Mouse (Mus musculus) gastrocnemius, postnatal 4 days (tissue): ENCODE measurements around the gene Hectd1. TPM values are rescaled to one million over a fixed set of nuclear protein-coding genes. Genes with fewer than 3 reads are reported as not detected.

ENCODE experiments used
- DNase-seq, 2 experiments: peaks; one replicate each; pipeline ENCODE4 v3.0.0; 2021 to 2022; ENCODE audit warnings: low spot score in 2 of 2, mixed read lengths in 2 of 2
- total RNA-seq, 2 experiments: library from RNA; stranded (reverse); gene quantifications; 2 replicates each; pipeline ENCODE4 v1.2.3; 2021

Gene Hectd1
- total RNA-seq, 2 experiments from 2014 or later = 91.2 to 104 TPM

DNA sequence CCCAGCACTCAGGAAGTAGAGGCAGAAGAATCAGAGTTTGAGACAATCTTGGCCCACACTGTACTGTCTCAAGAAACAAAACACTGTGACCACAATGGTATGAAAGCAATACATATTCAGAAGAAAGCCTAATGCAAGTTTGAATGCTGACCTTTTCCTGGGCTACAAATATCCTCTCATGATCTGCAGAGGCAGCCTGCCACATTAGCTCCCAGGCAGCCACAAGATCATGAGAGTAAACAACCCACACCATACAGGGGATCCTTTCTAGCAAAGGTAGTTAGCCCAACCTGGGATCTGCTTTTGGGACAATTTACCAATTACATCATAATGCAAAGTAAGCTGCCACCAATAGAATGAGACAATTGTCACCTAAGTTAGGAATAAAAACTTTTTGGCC, 18.8 kb downstream of the Hectd1 start:
- DNase-seq = no peak

DNA sequence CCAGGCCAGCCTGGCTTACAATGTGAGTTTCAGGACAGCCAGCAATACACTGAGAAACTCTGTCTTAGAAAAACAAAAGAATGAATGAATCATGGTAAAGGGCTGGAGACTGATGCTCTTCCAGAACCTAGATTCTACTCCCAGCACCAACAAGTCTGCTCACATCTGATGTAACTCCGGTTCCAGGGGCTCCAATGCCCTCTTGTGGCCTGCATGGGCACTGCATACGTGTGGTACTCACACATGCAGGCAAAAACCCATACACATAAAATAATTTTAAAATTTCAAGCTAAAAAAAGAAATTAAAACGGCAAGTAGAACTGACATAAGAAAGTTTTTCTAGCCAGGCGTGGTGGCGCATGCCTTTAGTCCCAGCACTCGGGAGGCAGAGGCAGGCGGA, 44.5 kb downstream of the Hectd1 start:
- no peak for DNase-seq

DNA sequence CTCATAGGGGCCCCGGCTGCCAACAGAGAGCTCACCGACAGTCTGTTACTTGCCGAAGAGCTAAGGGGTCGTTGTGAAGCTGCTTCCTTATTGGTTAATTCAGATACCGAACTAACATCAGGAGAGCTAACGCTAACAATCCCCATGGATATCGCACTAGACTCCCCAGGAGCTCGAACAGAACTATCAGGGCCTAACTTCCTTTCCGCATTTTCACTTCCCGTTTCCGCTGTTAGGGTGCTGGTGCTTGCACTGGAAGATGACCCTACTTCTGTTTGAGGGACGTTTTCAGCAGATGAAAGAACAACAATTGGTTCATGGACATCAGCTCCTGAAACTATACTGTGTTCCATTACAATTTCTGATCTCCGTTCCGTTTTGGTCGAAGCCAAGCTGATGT, 60.6 kb downstream of the Hectd1 start:
- DNase-seq = no peak

DNA sequence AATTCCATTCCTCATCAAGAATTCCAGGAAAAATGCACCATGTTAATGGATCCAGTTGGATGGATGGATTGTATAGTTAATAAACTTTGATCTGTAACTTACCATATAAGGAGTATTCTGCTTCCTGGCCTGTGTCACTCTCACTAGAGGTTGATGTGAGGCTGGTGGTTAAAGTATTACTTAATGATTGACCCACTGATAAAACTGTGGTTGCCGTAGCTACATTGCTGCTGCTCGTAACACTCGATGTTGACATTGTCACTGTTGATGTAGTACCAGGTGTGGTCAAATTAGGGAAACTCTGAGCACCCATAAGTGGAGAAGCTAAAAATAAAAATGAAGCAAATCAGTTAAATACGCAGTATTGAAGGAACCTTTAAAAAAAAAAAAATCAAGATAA, 61.9 kb downstream of the Hectd1 start:
- no peak for DNase-seq

DNA sequence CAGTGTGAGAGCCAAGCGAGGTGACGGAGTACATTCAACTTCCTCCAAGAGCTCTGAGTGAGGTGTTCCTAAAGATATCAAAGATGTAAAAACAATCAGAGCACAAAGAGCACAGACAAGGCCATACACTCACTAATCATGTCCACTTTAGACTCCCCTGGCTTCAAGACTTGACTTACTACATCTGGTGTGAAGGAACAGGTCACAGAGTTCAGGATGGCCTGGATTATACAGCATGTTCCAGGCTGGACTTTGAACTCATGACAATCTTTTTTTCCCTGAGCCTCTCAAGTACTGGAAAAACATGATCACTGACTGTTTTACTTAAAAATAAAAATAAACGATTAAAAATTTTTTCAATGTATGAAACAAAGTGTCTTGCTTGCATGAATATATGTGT, 70.0 kb downstream of the Hectd1 start:
- no peak for DNase-seq

DNA sequence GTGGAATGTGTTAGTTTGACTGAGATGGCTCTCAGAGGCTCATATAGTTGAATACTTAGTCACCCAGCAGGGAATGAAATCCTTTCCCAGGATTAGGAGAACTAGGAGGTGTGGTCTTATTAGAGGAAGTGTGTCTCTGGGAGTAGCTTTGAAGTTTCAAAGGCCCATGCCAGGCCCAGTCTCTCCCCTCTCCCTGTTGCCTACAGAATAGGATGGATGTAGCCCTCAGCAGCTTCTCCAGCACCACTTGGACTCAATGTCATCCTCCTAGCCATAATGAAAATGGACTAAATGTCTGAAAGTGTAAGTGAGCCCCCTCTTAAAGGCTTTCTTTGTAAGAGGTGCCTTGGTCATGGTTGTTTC, 72.8 kb downstream of the Hectd1 start:
- DNase-seq = no peak

DNA sequence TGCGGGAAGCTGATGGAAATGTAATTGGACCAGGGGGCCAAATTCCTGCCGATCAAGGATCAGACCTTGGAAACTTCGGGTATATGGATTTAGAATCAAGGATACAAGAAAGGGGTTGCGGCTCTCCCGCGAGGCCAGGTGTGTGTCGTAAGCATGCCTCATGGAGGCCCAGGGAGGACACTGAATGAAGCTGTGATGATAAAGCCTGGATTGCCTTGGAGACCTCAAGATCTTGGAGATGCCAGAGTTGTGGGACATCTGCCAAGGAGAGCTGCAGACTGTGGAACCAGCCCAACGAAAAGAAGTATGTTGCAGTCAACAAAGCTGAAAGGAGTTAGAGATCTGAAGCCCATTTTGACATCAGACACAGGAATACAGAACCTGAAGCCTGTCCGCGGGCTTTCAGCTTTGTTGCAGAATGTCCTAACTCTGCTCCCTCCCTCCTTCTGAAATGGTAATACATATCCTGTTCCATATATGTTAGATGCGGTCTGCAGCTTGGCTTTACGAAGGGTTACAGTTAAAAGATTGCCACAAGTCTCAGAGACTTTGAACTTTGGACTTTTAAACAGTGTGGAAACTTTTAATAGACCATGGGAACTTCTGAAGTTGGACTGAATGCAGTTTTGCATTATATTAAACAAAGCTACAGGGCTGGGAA, 73.3 kb downstream of the Hectd1 start:
- DNase-seq = no peak

DNA sequence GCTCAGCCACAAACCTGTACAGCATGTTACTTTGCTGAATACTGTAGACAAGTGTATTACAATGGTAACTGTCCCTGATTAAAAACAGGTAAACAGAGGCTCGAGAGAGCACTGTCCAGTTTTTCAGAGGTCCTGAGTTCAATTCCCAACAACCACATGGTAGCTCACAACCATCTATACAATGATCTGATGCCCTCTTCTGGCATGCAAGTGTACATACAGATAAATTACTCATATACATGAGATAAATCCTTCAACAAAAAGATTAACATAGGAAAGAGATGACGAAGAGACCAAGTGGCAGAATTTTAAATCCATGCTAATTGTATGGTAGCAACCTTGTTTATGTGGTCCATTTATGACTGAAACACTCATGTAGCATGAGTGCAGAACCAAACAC, 82.0 kb downstream of the Hectd1 start:
- DNase-seq = no peak

DNA sequence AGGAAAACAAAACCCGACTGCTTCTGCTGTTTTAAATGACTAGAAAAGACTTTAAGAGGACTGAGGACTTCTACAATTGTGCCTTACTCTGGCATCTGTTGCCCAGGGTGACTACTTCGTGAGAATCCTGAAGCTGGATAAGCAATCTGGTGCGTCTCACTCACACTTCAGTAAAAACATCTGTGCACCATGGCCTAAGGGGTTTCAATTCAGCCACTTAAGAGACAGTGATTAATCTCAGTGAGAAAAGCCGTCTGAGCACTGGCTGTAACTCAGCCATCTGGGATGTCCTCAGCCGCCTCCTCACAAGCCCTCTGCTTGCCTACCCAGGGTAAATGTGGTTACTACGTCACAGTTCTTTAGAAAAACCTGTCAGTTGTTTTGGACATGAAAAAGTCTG, 84.4 kb downstream of the Hectd1 start:
- no peak for DNase-seq

DNA sequence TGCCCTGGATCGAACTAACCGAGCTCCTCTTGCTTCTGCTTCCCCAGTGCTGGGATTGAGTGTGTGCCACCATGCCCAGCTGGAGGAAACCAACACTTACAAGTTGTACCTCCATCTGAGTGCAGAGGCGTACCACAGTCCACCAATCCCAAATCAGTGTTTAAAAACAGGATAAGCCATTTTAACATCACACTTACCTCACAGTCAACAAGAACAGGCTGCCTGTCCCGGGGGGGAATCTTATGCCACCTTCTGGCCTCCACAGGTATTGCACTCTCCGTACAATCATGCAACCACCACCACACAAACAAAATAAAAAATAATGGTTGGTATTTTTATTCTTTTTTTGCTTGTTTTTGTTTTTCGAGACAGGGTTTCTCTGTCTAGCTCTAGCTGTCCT, 87.6 kb downstream of the Hectd1 start:
- peak in 1 of 2 experiments; percentile 41 for DNase-seq

DNA sequence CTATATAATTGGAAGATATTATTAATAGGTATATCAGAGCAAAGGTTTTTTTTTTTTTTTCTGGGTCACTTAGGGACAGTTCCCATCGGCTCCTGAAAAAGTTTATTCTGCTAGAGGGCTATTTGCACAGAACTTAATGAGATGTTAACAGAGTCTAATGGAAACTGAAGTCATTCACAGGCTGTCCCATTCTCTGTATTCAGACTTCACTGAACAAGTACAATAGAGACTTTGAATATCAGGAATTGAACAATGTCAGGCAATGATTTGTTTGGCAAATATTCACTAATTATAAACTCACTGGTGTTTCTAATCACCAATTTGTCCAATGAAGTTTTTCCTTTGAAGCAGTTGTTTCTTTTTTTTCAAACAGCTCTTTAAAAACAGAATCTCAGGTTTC, 92.5 kb downstream of the Hectd1 start:
- no peak for DNase-seq

DNA sequence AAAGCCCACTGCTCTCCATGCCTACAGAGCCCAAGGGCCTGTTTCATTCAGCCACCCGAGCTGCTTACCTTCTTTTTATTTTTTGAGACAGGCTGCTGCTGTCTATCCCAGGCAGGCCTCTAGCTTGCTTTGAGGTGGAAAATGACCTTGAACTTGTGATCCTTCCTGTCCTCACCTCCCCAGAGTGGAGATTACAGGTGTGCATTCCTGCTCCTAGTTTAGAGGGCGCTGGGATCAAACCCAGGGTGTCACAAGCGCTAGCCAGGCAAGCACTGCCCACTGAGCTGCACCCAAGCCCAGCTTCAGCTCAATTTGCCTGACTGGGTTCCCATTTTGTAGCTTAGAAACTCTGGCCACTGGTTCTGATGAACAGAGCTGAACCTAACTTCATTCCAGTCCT, 93.0 kb downstream of the Hectd1 start:
- no peak for DNase-seq

DNA sequence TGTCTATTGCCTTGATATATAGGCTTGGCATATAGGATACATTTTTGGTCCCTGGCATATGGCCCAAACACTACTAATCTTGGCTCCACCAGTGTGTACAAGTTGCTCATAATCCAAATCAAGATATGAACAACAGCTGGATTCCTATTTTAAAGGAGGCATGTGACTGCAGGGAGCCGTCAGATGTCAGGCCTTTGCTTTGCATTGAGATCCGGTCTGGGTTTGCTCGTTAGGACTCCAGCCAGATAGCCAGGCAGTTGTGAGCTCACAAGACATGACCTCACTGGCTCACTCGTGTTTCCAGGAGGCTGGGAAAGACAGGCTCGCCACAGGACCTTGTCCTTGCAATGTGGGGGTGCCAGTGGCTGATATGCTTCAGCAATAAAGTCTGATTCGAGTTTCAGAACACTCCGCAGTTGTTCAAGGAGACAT, 93.5 kb downstream of the Hectd1 start:
- no peak for DNase-seq

DNA sequence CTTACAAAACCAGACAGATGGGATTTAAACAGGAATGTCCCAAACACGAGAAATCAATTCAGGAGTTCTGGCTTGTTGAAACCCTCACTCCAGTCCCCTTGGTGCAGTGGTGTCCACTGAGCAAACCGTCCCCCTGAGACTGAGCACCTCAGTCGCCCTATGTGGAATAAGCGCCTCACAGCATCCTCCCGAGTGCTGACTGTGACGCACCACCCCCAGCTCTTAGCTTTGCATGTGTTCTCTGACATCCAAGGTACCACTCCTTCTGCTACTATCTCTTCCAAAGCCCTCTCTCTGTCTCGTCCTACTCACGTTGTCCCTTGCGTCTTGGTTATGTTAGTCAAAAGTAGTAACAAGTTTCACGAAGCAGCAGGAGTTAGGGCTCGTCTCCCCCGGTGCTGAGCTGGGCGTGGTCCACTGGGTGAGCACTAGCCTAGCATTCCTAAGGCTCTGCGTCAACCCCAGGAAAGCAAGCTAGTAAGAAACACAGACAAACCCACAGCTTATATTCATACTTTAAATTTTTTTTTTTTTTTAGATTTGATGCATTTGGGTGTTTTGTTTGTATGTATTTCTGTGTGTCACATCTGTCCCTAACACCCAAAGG, 94.6 kb downstream of the Hectd1 start:
- DNase-seq = no peak

DNA sequence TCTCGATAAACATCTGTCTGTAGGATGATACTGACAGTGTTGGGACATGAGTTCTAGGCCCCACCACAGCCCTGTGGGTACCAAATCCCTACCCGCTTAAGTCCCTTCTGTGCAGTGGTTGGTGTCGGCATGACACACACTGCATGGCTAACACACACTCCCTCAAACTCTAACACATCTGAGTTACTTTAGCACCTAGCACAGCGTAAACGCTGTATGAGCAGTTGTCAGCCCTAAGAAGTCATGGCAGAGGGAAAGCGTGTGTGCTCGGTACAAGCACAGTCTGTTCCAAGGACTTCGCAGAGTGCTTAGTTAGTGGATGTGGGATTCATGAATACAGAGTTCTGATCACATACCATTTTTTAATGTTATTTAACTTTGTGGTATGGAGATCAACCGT, 99.5 kb downstream of the Hectd1 start:
- DNase-seq = no peak

DNA sequence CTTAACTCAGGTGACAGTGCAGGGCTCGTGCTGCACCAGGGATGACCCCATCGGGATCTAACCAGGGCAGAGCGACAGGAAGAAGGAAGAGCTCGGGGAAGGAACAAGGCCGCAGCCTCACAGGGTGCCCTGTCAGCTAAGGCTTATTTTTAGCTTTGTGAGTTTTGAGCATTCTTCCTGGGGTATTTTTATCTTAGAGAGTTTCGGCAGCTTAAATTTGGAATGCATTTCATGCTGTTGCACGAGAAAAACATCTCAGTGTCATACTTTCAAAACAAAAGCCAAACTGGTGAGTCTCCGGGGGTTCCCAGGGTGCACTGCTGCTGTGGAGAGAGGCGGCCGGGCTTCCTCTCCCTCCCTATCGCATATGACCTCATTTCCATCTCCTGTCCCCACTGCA, 100.3 kb downstream of the Hectd1 start:
- peak; percentile 43 to 65 for DNase-seq

DNA sequence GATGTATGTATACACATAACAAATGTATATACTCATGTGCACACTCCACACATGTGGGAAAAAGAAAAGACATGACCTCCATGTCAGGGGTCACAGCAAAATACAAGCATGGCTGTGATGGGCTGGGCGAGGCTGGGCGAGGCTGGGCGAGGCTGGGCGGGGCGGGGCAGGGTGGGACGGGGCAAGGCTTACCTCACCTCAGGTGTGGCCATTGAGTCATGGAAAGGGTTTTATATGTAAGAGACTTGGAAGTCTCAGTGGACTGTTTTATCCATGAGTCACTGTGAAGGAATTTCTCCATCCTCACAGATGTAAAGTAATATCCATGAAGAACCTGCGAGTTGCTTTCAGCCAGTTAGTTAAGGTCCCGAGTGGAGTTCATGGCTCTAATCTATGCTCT, 107.5 kb downstream of the Hectd1 start:
- no peak for DNase-seq

DNA sequence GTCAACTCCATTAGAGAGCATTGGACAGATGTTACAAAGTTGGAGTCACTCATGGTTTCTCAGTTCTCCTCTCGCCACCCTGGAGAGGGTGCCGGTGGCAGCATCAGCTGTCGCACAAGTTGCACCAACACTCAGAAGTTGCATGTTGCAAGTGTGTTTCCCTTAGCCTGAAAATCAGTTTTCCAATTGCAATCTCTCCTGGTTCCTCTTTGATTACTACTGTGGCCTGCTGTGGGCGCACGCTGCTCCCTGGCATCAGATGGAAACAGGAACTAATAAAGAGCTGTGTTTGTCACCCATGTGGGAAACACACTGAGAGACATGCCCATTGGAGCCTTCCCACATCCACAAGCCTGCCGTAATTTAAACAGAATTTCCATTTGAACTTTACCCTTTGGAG, 110.7 kb downstream of the Hectd1 start:
- DNase-seq = no peak

DNA sequence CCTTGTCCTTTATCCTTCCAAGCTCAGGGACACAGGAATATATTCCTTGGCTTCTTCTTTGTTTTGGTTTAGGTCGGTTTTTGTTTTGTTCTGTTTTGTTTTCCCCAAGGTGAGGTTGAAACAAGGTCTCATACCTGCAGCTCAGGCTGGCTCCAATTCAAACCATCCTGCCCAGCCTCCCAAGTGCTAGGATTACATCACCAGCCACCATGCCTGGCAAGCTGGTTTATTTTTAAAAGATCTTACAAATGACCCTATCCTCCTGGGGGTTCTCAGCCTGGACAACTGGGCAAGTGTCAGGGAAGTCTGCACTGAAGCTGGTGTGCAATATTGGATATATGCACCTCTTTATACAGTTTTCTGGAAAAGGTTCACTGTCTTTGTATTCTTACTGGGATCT, 116.7 kb downstream of the Hectd1 start:
- no peak for DNase-seq

DNA sequence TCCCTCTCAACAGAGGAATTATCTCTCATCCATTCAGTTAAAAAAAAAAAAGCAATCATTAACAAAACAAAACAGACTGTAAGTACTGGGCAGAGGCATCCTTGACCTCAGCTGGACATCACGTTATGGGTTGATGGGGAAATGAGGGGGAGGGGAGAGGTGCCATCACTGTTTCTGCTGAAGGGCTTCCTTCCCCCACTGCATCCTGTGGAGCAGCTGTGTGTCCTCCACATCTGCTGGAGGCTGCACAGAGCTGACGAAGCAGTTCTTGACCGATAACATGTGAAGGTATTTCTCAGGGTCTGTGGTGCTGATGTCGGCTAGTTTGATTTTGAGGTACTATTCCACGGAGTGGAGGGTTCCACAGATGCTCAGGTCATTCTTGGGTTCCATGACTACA, 119.2 kb downstream of the Hectd1 start:
- no peak for DNase-seq

DNA sequence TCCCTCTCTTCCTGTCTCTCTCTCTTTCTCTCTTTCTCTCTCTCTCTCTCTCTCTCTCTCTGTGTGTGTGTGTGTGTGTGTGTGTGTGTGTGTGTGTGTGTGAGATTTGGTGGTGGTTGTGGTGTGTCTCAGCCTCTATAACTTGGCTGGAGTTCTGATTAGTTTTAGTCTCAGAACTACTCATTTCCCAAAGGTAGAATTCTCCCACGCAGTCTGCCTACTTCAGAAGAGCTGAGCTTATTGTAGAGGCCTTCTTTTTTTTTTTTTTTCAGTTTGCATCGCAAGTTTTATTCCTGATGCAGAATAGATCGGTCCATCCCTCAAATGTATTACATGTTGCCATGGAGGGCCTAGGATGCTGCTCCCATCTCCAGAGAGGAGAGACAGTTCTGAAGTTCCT, 119.6 kb downstream of the Hectd1 start:
- DNase-seq = no peak

DNA sequence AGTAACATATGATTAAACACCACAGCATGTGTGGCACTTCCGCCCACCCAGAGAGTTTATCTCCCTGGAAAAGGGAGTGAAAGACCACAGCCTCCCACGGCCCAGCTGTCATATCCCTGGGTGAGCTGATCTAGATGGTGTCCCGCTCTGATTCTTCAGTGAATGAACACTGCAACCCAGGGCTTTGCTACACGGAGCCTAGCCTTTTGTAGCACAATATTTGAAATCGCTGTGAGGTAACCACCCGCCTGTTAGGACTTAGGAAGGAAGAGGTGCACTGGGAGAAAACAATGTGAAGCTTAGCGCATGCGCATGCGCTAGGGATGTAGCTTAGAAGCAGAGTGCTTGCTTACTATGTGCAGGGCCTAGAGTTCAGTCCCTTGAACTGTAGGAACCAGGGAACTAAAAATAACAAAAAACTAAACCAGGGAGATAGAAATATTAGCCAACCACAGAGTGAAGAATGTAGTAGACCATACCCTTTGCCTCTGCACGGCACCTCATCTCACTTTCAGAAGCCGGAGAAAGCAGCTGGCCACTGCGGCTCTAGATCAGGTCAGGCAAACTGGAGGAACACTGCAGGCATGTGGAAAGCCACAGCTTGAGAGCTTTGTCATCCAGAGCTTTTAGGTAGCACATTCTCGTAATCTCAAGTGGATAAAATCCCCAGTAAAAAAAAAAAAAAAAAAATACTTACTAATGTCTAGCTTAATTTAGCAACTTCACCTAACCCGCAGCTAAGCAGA, 120.2 kb downstream of the Hectd1 start:
- no peak for DNase-seq
